Mouse (Mus musculus) kidney, embryonic 15.5 days (tissue): ENCODE data around the gene Rtbdn. TPM values are rescaled to one million over a fixed set of nuclear protein-coding genes. Genes with fewer than 3 reads are reported as not detected.

ENCODE experiments used
- ATAC-seq: fragments of 200-750 bp; cut with Nextera tagmentation; replicated peaks from 2 replicates; pipeline ENCODE4 v1.8.0; 2017; ENCODE audit warnings: moderate TSS enrichment; ENCODE audit not compliant: low FRiP score
- H3K27ac ChIP-seq: fragments of 300-500 bp; sonication (generic); 2 replicates; pipeline ENCODE4 v1.5.1; 2015; ENCODE audit warnings: mild to moderate bottlenecking, inconsistent platforms
- H3K27me3 ChIP-seq: fragments of 300-500 bp; sonication (generic); 2 replicates; pipeline ENCODE4 v1.6.1; 2015; ENCODE audit warnings: inconsistent platforms
- H3K36me3 ChIP-seq: fragments of 300-500 bp; sonication (generic); 2 replicates; pipeline ENCODE4 v1.6.1; 2015; ENCODE audit warnings: inconsistent platforms
- H3K4me1 ChIP-seq: fragments of 300-500 bp; sonication (generic); 2 replicates; pipeline ENCODE4 v1.6.1; 2015; ENCODE audit warnings: inconsistent platforms
- H3K4me2 ChIP-seq: fragments of 300-500 bp; sonication (generic); 2 replicates; pipeline ENCODE4 v1.6.1; 2015; ENCODE audit warnings: moderate library complexity, mild to moderate bottlenecking, inconsistent platforms
- H3K4me3 ChIP-seq: fragments of 300-500 bp; sonication (generic); replicated peaks from 2 replicates; pipeline ENCODE4 v1.5.1; 2015; ENCODE audit warnings: mild to moderate bottlenecking, inconsistent platforms
- H3K9ac ChIP-seq: fragments of 300-500 bp; sonication (generic); 2 replicates; pipeline ENCODE4 v1.6.1; 2015; ENCODE audit warnings: mild to moderate bottlenecking, inconsistent platforms
- H3K9me3 ChIP-seq: fragments of 300-500 bp; sonication (generic); replicated peaks from 2 replicates; pipeline ENCODE4 v1.6.1; 2016; ENCODE audit warnings: inconsistent platforms
- WGBS: fragments of 180-500 bp; shearing (Covaris S2); methylation state at CpG from one replicate; pipeline ENCODE4 v1.1.7; 2015; ENCODE audit warnings: mixed read lengths; 5-methylcytosine and 5-hydroxymethylcytosine counted together
- polyA plus RNA-seq: library from polyadenylated mRNA; unstranded; fragments of >200 nt; fragmentation: Nextera tagmentation; extraction: Ambion mirVana; gene quantifications from 2 replicates; pipeline ENCODE4 v1.2.1, GENCODE M21; 2015

Rtbdn gene
- polyA plus RNA-seq, 1 experiment from 2014 or later: 0.45 TPM

DNA sequence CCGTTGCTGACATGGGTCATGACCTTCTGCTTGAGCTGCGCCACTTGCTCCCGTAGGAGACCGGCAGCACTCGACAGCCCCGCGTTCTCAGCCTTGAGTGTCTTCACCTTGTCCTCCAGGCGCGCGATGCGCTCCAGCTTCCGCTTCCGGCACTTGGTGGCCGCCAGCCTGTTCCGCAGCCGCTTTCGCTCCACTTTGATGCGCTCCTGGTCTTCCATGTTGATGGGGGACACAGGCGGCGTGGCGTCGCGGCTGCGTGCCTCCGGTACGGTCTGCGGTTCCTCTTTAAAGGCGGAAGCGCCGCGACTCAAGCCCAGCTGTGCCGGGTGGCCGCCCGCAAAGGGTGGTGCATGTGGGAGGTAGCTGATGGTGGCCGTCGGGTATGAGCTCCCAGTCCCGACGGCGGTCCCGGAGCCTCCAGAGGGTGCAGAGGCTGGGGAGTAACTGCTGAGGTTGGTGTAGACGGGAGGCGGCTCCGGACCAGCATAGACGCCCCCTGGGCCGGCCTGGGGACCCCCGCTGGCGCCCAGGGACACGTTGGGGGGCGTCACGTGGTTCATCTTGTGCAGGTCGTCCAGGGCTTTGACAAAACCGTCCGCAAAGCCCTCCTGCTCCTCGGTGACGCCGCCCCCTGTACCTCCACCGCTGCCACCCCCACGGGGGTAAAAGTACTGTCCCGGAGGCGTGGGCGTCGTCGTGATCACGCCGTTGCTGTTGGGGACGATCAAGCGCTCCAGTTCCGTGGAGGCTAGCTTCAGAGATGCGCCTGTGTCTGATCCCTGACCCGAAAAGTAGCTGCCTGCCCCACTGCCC is 30.9 kb downstream of the Rtbdn start:
- Histone ChIP-seq H3K4me2 (peak overlapping the region; percentile 97), H3K4me1 (peaks cover 79% of the 10 kb centered on the region), H3K27me3 (peaks cover 16% of the 10 kb centered on the region), H3K9me3 (no peaks in the 10 kb centered on the region), H3K9ac (peak overlapping the region; percentile 81), H3K36me3 (peaks cover 24% of the 10 kb centered on the region), H3K4me3 (peak overlapping the region; percentile 55), H3K27ac (peak overlapping the region; percentile 90)
- WGBS: under 1% methylated on average over 70 of the region's 70 CpGs
- no peak for ATAC-seq

DNA sequence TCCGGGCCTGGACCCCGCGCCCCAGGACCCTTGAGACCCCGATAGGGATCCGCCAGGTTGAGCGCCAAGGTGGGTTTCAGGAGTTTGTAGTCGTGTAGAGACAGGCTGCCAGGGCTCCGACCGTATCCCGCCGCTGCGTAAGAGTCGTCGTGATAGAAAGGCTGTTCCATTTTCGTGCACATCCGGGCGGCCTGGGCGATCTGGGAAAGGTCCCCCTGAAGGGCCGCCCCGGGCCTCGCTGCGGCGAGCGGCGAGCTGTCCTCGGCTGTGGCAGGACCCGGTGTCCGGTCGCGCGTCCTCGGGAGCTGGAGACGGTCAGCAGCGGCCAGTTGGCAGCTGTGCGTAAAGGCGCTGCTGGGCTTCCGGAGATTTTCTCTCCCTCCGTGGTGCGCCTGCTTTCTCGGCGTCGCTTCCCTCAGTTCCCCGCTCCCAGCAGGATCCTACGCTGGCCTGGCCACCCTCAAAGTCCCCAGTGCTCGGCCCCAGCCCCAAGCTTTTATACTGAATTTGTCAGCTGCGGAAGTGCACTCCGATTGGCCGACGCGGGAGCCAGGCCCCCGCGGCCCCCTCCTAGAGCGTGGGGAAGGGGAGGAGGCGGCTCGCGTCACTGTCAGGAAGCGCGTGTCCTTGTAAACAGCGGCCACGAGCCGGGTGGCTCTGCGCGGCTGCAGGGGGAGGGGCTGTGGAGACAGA is 31.6 kb downstream of the Rtbdn start, which contains the start of gene Junb:
Junb (minus strand) TSS at position 471 of the 693 bp plus-strand sequence.
- H3K9me3 ChIP-seq: no peaks in the 10 kb centered on the region
- peaks cover 16% of the 10 kb centered on the region for H3K27me3 ChIP-seq
- ATAC-seq: peak; percentile 47
- under 1% methylated on average over 63 of the region's 63 CpGs for WGBS
- peak within 1 kb of the TSS; percentile 55 for H3K4me3 ChIP-seq
- H3K36me3 ChIP-seq: peaks cover 16% of the 10 kb centered on the region
- peak within 1 kb of the TSS; percentile 81 for H3K9ac ChIP-seq
- H3K4me1 ChIP-seq: peaks cover 79% of the 10 kb centered on the region
- H3K4me2 ChIP-seq: peak within 1 kb of the TSS; percentile 97
- peak within 1 kb of the TSS; percentile 90 for H3K27ac ChIP-seq

DNA sequence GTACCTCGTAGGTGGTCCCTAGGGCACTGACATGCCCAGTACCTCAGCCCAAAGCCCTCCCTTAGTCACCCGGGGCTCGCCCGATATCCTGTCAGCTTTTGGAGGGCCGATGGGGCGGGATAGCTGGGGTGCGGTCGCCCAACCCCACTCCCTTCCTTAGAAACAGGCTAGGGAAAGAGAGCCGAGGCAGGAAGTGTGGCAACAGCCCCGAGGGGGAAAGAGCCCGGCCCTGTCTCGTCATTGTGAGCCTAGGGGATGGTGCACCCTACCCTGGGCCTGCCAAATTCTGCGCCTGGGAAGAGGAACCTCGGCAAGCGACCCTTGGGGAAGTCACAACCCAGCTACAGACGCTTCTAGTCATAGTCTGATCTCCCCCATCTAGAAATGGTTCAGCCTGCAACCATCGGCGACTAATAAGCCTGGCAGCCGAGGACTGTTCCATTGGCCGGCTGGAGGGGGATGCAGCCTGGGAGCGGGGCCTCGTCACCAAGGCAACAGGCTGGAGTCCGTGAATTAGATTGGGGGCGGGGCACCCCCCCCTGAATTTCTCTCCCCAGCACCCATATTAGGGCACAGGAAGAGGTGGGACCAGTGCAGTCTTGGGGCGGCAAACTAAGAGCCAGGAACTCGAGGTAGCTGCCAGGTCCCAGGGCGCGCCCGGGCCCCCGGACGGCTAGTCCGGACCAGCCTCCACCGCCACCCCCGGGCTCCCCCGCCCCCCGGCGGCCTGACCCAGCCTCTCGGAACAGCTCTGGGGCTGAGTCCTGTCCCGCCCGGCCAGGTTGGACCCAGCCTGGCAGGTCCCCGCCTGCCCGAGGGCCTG is 33.0 kb downstream of the Rtbdn start:
- H3K27ac ChIP-seq: peak overlapping the region; percentile 87
- H3K9me3 ChIP-seq: no peaks in the 10 kb centered on the region
- ATAC-seq: peak; percentile 35
- peak overlapping the region; percentile 97 for H3K4me2 ChIP-seq
- H3K4me3 ChIP-seq: peak overlapping the region; percentile 55
- H3K36me3 ChIP-seq: peaks cover 6% of the 10 kb centered on the region
- WGBS: 2% methylated on average over 42 of the region's 42 CpGs
- H3K4me1 ChIP-seq: peaks cover 86% of the 10 kb centered on the region
- H3K9ac ChIP-seq: peak overlapping the region; percentile 37
- peaks cover 16% of the 10 kb centered on the region for H3K27me3 ChIP-seq

DNA sequence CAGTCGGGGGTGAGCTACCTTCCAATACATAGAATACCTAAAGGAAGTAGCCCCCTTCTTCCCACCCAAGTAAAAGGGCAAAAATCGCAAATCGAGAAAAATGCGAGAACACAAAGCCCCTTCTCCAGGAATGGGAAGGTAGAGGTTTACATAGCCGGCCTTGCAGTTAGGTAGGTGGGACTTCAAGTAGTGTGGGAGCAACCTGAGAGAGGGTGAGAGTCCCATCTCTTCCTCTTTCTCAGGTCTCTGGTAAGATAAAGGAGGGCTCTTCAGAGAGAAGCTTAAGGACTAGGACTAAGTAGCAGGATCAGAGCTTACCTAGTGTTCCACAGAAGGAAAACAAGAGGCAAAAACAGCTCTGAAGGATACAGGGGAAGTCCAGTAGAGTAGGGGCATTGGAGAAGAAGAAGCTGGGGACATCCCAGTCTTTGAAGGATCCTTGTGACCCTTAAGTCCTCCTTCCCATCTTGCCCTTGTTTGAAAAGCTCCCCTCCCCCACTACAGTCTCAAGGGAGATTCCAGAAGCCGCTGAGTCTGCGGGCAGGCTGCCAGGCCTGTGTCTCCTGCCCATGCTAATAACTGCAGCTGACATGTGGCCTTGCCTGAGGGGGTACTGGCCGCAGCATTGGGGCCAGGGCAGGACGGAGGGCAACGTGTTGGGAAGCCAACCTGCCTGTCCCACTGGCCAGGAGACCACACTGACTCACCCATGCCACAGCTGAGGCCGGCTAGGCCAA is 34.0 kb downstream of the Rtbdn start:
- H3K27ac ChIP-seq: peak overlapping the region; percentile 87
- peaks cover 86% of the 10 kb centered on the region for H3K4me1 ChIP-seq
- H3K4me3 ChIP-seq: peak overlapping the region; percentile 55; the same call in 1 of the 2 replicates
- peak overlapping the region; percentile 97 for H3K4me2 ChIP-seq
- 35% methylated on average over 11 of the region's 11 CpGs for WGBS
- H3K27me3 ChIP-seq: peaks cover 16% of the 10 kb centered on the region
- no peaks in the 10 kb centered on the region for H3K36me3 ChIP-seq
- 0 out of 2 replicates have a peak overlapping the region, but pooled peaks have one; percentile 15 for H3K9ac ChIP-seq
- no peak for ATAC-seq
- no peaks in the 10 kb centered on the region for H3K9me3 ChIP-seq

DNA sequence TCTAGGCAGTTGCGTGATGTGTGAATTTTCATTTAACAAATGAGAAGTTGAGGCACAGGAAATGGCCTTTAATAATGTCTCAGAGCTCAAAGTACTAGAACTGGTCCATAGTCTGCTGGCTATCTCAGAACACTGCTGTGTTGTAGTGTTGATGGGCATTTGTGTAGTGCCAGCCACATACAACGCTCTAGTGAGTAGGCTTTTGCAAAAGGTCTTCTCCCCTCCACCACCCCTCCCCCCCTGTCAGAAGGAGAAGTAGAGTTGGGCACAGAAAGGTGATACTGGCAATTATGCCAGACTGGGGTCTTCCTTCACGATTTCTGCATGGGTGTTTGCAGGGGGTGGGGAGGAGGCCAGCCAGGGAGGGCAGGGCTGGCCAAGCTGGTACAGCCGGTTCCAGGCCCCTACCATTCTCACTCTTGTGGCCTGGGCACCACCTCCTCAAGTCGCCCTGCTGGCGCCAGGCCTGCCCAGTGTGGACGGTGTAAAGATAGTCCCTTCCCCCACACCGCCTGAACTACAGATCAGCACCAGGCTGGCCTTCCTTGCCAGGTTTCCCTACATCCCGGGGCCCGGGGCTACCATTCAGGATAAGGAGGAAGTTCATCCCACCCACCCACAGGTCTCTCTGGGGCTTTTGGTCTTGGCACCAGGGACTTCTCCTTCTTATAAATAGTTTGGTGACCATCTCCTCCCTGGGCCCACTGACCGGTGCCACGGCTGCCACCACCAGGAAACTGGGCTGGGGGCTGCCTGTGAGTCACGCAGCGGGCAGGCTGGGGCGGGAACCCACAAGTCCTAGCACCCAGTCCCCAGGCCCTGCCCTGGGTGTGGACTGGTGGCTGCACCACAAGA is 35.1 kb downstream of the Rtbdn start:
- Histone ChIP-seq H3K4me3 (no peak overlapping the region), H3K4me2 (0 out of 2 replicates have a peak overlapping the region, but pooled peaks have one; percentile 6), H3K36me3 (no peaks in the 10 kb centered on the region), H3K27ac (peak overlapping the region; percentile 87), H3K4me1 (peaks cover 84% of the 10 kb centered on the region), H3K9ac (no peak overlapping the region), H3K27me3 (peaks cover 23% of the 10 kb centered on the region), H3K9me3 (no peaks in the 10 kb centered on the region)
- 75% methylated on average over 15 of the region's 15 CpGs for WGBS
- no peak for ATAC-seq

DNA sequence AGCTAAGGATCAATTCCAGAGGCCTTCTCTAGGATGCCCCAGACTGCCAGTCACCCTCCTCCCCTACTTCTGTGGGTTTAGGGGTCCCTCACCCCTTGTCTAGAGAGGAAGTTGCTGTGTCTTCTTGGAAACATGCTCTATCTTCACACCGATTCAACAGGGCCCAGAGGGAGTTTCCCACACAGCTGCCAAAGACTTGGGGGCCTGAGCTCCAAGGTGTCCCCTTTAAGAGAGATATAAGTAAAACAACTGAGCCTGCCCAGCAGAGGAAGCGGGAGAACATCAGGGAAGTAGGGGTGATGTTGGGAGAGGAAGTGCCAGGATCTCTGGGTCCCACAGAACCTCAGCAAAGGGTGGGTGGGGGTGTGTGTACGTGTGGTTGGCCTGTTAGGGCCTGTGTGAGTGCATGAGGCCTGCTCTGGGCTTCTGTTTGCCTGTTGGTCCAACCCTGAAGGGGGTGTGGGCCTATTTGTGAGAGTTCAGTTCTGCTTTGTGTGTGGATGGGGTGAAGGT is 35.8 kb downstream of the Rtbdn start:
- Histone ChIP-seq H3K4me3 (no peak overlapping the region), H3K4me1 (peaks cover 78% of the 10 kb centered on the region), H3K27ac (peak overlapping the region; percentile 87; the same call in 1 of the 2 replicates), H3K4me2 (0 out of 2 replicates have a peak overlapping the region, but pooled peaks have one; percentile 6), H3K9me3 (no peaks in the 10 kb centered on the region), H3K9ac (no peak overlapping the region), H3K27me3 (peaks cover 21% of the 10 kb centered on the region), H3K36me3 (no peaks in the 10 kb centered on the region)
- 62% methylated on average over 3 of the region's 3 CpGs for WGBS
- no peak for ATAC-seq

DNA sequence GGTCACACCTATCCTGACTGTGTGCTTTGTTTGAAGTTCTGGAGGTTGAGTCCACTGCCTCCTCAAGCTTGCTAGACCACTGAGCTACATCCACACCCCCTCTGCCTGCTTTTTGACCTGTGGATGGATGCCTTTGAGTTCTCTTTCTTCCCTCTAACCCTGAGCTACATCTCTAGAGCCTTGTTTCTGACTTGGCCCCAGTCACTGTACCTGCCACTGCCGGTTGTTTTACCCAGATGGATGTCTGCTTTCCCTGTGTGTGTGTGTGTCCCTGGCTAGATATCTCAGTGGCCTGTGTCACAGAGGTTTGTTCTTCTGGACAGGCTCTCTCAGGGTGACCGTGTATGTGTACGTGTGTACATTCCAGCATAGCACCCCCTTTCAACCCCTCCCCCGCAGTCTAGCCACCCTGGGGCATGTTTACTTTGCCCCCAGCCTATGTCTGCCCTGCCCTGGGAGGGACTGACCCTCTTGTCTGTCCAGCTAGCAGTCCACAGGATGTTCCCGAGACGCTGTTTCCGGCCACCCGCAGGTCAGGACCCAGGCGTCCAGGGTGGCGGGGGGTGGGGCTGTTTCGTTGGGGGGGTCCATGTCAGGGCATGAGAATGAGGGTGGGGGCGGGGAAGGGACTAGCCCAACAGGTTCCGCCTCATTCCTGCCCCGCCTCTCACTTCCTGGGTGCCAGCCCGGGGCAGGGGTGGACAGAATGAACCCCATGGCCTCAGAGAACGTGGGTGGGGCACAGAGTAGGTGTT is 37.7 kb downstream of the Rtbdn start:
- H3K27ac ChIP-seq: peak overlapping the region; percentile 85
- peak overlapping the region; percentile 100 for H3K4me2 ChIP-seq
- peak overlapping the region; percentile 66; the same call in 1 of the 2 replicates for H3K9ac ChIP-seq
- H3K27me3 ChIP-seq: peaks cover 20% of the 10 kb centered on the region
- peak overlapping the region; percentile 55 for H3K4me3 ChIP-seq
- H3K36me3 ChIP-seq: no peaks in the 10 kb centered on the region
- no peak for ATAC-seq
- 4% methylated on average over 16 of the region's 16 CpGs for WGBS
- H3K4me1 ChIP-seq: peaks cover 64% of the 10 kb centered on the region
- no peaks in the 10 kb centered on the region for H3K9me3 ChIP-seq

DNA sequence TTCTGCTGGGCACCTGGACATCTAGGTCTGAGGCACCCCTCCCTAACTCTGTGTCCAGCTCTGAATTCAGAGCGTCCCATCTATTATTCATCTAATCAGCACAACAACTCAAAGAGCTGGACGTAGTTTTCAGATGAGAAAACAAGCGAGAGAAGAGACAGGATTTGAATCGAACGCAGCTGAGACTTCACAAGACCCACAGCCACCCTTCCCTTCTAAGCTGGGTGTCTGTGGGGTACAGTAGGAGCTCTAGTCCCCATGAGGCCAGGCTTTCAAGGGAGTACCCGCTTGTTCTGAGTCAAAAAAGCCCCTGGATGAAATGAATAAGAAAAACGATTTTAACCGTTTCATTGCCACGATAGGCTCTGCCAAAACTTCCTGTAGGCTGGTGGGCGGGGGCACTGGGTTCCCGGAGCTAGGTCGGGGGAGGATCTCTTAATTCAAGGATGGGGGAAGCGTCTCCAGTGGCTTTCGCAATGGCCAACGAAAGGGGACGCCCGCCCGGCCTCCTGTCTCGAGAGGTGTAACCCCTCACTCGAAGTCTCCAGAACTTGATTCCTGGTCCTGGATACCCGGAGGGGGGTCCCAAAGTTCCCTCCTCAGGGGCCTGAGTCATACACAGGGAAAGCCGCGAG is 38.4 kb downstream of the Rtbdn start:
- WGBS: under 1% methylated on average over 23 of the region's 23 CpGs

DNA sequence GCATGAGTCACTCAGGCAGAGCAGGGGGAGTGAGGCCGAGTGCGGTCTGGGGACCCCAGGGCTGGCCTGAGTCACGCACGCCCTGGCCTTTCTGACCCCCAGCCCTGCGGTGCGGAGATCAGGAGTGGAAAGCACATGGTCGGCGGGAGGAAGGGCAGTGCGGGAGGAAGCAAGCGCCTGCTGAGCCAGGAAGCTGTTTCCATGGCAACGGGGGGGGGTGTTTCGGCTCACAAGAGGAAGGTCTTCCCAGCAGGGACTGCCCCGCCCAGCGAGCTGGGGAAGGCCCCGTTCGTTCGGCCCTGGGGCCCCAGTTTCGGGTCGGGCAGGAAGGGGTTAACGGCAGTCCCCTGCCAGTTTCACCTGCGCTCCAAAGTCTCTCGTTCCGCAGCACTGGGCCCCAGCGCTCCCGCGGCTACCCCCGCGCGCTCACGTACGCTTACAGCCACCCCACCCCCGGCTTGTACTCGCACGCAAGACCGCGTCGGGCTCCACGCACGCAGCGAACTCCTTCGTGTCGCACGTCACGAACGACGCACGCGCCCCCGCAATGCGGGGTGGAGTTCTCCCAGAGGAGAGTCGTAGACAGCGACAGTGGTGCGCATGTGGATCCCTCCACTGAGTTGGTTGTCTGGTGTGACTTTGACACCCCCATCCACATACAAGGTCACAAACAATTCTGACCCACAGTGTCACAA is 39.0 kb downstream of the Rtbdn start:
- peaks cover 57% of the 10 kb centered on the region for H3K4me1 ChIP-seq
- H3K4me2 ChIP-seq: peak overlapping the region; percentile 100
- WGBS: under 1% methylated on average over 53 of the region's 53 CpGs
- no peaks in the 10 kb centered on the region for H3K9me3 ChIP-seq
- H3K27me3 ChIP-seq: peaks cover 20% of the 10 kb centered on the region
- peak overlapping the region; percentile 55 for H3K4me3 ChIP-seq
- H3K9ac ChIP-seq: peak overlapping the region; percentile 66
- H3K27ac ChIP-seq: peak overlapping the region; percentile 85
- no peaks in the 10 kb centered on the region for H3K36me3 ChIP-seq
- ATAC-seq: peak; percentile 12; the same call in 1 of the 2 replicates

More for the DNA sequence above, 38.4 kb downstream of the Rtbdn start:
- peak overlapping the region; percentile 55 for H3K4me3 ChIP-seq
- peaks cover 20% of the 10 kb centered on the region for H3K27me3 ChIP-seq
- no peaks in the 10 kb centered on the region for H3K36me3 ChIP-seq
- peak overlapping the region; percentile 66 for H3K9ac ChIP-seq
- no peaks in the 10 kb centered on the region for H3K9me3 ChIP-seq
- peaks cover 59% of the 10 kb centered on the region for H3K4me1 ChIP-seq
- H3K27ac ChIP-seq: peak overlapping the region; percentile 85
- ATAC-seq: no peak
- peak overlapping the region; percentile 100 for H3K4me2 ChIP-seq
